Mouse (Mus musculus) T-cell, adult 2 months (primary cell): ENCODE measurements around the gene Arsk.
A peak's percentile ranks its signal among the peaks of the same experiment; 100 is the strongest.

Source experiments
- DNase-seq: peaks from one replicate; pipeline ENCODE4 v3.0.0; 2022; ENCODE audit warnings: low spot score

Arsk gene

GRCm38 (mm10) chr13:76098493-76099303 lies at the start of gene Arsk, which contains the start of gene Ttc37:
Arsk (minus strand) TSS chr13:76098660.
Ttc37 (plus strand) TSS chr13:76098734.
- DNase-seq = peak; percentile 95

- DNase-seq = no peak
Observed at GRCm38 (mm10) chr13:76141117-76141808, 42.8 kb upstream of the Arsk start.

GRCm38 (mm10) chr13:76138862-76139261 lies 40.4 kb upstream of the Arsk start:
- no peak for DNase-seq

- no peak for DNase-seq
Observed at GRCm38 (mm10) chr13:76132415-76132814, 34.0 kb upstream of the Arsk start.

GRCm38 (mm10) chr13:76128799-76129198 lies 30.3 kb upstream of the Arsk start:
- DNase-seq = no peak

- no peak for DNase-seq
Observed at GRCm38 (mm10) chr13:76109069-76109824, 10.8 kb upstream of the Arsk start.

- no peak for DNase-seq
Observed at GRCm38 (mm10) chr13:76101989-76102388, 3.5 kb upstream of the Arsk start.

- DNase-seq = no peak
Observed at GRCm38 (mm10) chr13:76098116-76098492, 356 bp downstream of the Arsk start.

- DNase-seq = no peak
Observed at GRCm38 (mm10) chr13:76074323-76074722, 24.1 kb downstream of the Arsk start.

GRCm38 (mm10) chr13:76064363-76064945 lies 34.0 kb downstream of the Arsk start:
- no peak for DNase-seq

GRCm38 (mm10) chr13:76063548-76063947 lies 34.9 kb downstream of the Arsk start:
- DNase-seq = no peak

- DNase-seq = no peak
Observed at GRCm38 (mm10) chr13:76062569-76062968, 35.9 kb downstream of the Arsk start.

GRCm38 (mm10) chr13:76062126-76062525 lies 36.3 kb downstream of the Arsk start:
- DNase-seq = no peak

- no peak for DNase-seq
Observed at GRCm38 (mm10) chr13:76059591-76059990, 38.9 kb downstream of the Arsk start.

GRCm38 (mm10) chr13:76057267-76058069 lies 41.0 kb downstream of the Arsk start:
- DNase-seq = no peak

- DNase-seq = no peak
Observed at GRCm38 (mm10) chr13:76056896-76057266, 41.6 kb downstream of the Arsk start, which contains the start of gene Gpr150. Gpr150 (minus strand) TSS chr13:76056996.

GRCm38 (mm10) chr13:76056261-76056724 lies 42.2 kb downstream of the Arsk start:
- peak; percentile 44 for DNase-seq

- DNase-seq = no peak
Observed at GRCm38 (mm10) chr13:76055391-76056232, 42.8 kb downstream of the Arsk start.

GRCm38 (mm10) chr13:76044971-76045370 lies 53.5 kb downstream of the Arsk start:
- DNase-seq = no peak

- no peak for DNase-seq
Observed at GRCm38 (mm10) chr13:76042455-76042854, 56.0 kb downstream of the Arsk start.
